Mouse (Mus musculus): Measurements from ENCODE around the gene Ephb1.

- TF ChIP-seq CTCF (conservative IDR thresholded peaks at IDR 0.05; ENCODE audit: insufficient read depth, insufficient read length, low read depth, low read length) (no peak), POLR2A (IDR thresholded peaks at IDR 0.05; ENCODE audit: low read depth, low read length) (no peak)
These were observed 60.9 kb downstream of the Ephb1 start for GRCm38 (mm10) chr9:102293605-102294004.
